Mouse (Mus musculus) liver, adult 2 months (tissue): ENCODE results near the gene Cxcl5.

Experiments used
- CTCF ChIP-seq: fragments of 200-500 bp; IDR thresholded peaks from 2 replicates; pipeline ENCODE4 v1.5.1; 2011; ENCODE audit warnings: low read depth, low read length, control low read depth
- POLR2A ChIP-seq: fragments of 200-500 bp; IDR thresholded peaks from 2 replicates; pipeline ENCODE4 v1.6.1; 2011; ENCODE audit warnings: low read length, control low read depth; ENCODE audit not compliant: insufficient read depth; ENCODE audit errors: extremely low read depth

DNA sequence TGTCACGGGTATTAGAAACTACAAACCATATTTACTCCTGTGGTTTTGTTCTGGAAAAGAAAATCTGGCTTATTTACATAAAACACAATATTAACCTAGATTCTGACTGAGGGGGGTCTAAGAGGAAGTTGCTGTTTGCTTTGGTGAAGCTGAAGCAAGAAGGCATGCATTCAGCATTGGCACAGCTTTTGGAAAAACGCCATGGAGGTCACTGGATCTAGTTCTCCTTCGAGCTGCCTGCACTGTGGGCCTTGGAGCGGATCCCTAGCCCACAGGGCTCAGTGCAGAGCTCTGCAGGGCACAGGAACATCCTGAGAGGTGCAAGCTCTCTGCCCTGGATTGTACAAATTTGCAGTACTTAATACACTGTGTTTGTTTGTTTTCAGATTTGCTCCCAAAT, 27.7 kb upstream of the Cxcl5 start:
- no peak for TF ChIP-seq POLR2A
- TF ChIP-seq CTCF = no peak
